21 mouse cellular contexts compared by ENCODE assay signal in the genomic region with DNA sequence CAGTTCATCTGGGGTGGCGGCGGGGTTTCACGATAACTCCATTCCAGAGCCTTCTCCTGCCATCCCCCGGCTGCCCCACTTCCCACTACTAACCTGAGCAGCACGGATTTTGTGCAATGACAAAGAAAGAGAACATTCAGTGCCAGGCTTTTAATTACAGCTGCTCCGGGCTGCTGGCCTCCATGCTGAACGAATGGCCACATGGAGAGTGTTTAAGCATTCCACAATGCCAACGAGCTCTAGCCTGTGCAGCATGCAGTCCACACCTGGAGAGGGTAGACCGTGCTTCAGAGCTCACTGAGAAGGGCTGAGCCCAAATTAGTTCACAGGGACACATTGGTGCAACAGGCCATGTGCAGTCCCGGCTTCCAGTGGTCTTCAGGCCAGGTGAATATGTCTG. TPM values are rescaled to one million over a fixed set of nuclear protein-coding genes. Genes with fewer than 3 reads are reported as not detected.
DNase-seq lines count a peak whose midpoint lies in the region; ATAC-seq and TF ChIP-seq lines count a peak whose summit lies in the region.
"Had no signal": no experiment of that assay in that cellular context is flagged by ENCODE, and none has a peak within 500 bp of the region (broad histone marks: within the 10 kb centered on the region; RNA-seq: fewer than 3 reads in every experiment).

No protein-coding gene starts in this region.

- H3K4me1 ChIP-seq in hindbrain, embryonic 16.5 days (ENCODE audit: control insufficient read depth, insufficient read depth, low read depth, low read length), result no peaks in the 10 kb centered on the region
- H3K4me1 ChIP-seq in hindbrain, embryonic 10.5 days (replicated peaks), result peaks cover 31% of the 10 kb centered on the region
- H3K4me1 ChIP-seq: forebrain, embryonic 15.5 days; midbrain, embryonic 12.5 days had no signal

- H3K9me3 ChIP-seq in hindbrain, embryonic 16.5 days (ENCODE audit: control insufficient read depth, low read length), result no peaks in the 10 kb centered on the region
- no peaks in the 10 kb centered on the region for H3K9me3 ChIP-seq in hindbrain, embryonic 10.5 days
- H3K9me3 ChIP-seq: embryonic facial prominence, embryonic 10.5 days; forebrain, embryonic 15.5 days; heart, embryonic 12.5 days; midbrain, embryonic 12.5 days had no signal

- H3K27ac ChIP-seq in hindbrain, embryonic 16.5 days (ENCODE audit: low read depth, low read length), result 0 out of 2 replicates have a peak overlapping the region, but pooled peaks have one; percentile 29
- H3K27ac ChIP-seq in hindbrain, embryonic 10.5 days, result no peak overlapping the region
- H3K27ac ChIP-seq: embryonic facial prominence, embryonic 10.5 days; forebrain, embryonic 15.5 days; midbrain, embryonic 12.5 days had no signal

- peaks cover 18% of the 10 kb centered on the region for H3K36me3 ChIP-seq in hindbrain, embryonic 16.5 days (ENCODE audit: control insufficient read depth, insufficient read depth, low read length)
- peaks cover 35% of the 10 kb centered on the region for H3K36me3 ChIP-seq in hindbrain, embryonic 10.5 days

- in situ Hi-C loops in Patski (cut with MboI; ENCODE audit: low pct_unique_long_range_greater_than_20kb), result no loop called here

- H3K4me3 ChIP-seq in hindbrain, embryonic 16.5 days (ENCODE audit: low read length), result no peak overlapping the region
- H3K4me3 ChIP-seq in hindbrain, embryonic 10.5 days, result no peak overlapping the region
- H3K4me3 ChIP-seq: embryonic facial prominence, embryonic 10.5 days; forebrain, embryonic 15.5 days; heart, embryonic 12.5 days; midbrain, embryonic 12.5 days had no signal

- 68% methylated on average over 10 of the region's 10 CpGs for WGBS in hindbrain, embryonic 16.5 days
- WGBS in hindbrain, embryonic 10.5 days, result 79% methylated on average over 10 of the region's 10 CpGs

- H3K4me2 ChIP-seq in hindbrain, embryonic 16.5 days (ENCODE audit: low read length), result no peak overlapping the region
- H3K4me2 ChIP-seq: forebrain, embryonic 15.5 days; heart, embryonic 12.5 days; midbrain, embryonic 12.5 days had no signal

- CTCF ChIA-PET in Patski (lab: Charles Lee), result interaction anchor here (0.8 kb wide), 1 partner anchor 18 kb away, joined by 3 read pairs; no protein-coding TSS in a partner anchor

- TF ChIP-seq CTCF in Patski (IDR thresholded peaks at IDR 0.05), result no peak

- H3K9ac ChIP-seq in hindbrain, embryonic 16.5 days (ENCODE audit: low read depth, low read length), result no peak overlapping the region
- H3K9ac ChIP-seq: forebrain, embryonic 15.5 days; heart, embryonic 12.5 days; midbrain, embryonic 12.5 days had no signal

- no peaks in the 10 kb centered on the region for H3K27me3 ChIP-seq in hindbrain, embryonic 16.5 days (replicated peaks; ENCODE audit: control insufficient read depth, insufficient read depth, low read length)
- peaks cover 5% of the 10 kb centered on the region; the same call in 1 of the 2 replicates for H3K27me3 ChIP-seq in hindbrain, embryonic 10.5 days (ENCODE audit: insufficient read depth, poor library complexity, severe bottlenecking)
- no peaks in the 10 kb centered on the region for H3K27me3 ChIP-seq in Patski
- H3K27me3 ChIP-seq: forebrain, embryonic 15.5 days had no signal

- POLR2A ChIA-PET in Patski (lab: Charles Lee), result interaction anchor here (0.7 to 1.1 kb wide), 2 partner anchors 18 to 41 kb away, joined by 3 read pairs; no protein-coding TSS in a partner anchor

- DNase-seq in hindbrain, embryonic 10.5 days (ENCODE audit: low spot score), result no peak
- DNase-seq in Patski (ENCODE audit: low read depth, low spot score), result no peak
- peak; percentile 42 to 62 for DNase-seq in kidney, adult 8-10 months
- DNase-seq in kidney, postnatal 25 days, result peak; percentile 29 to 82
- DNase-seq in left cerebral cortex, adult 8-10 months (ENCODE audit: low spot score in 2 of 2), result no peak
- no peak for DNase-seq in spleen, postnatal 10 days (ENCODE audit: low spot score in 2 of 2)
- DNase-seq: cerebellum, adult 9-11 months; gastrocnemius, postnatal 14 days; heart, adult 18-20 months; heart, postnatal 10 days; thymus, postnatal 14 days had no signal

- no peak for ATAC-seq in hindbrain, embryonic 16.5 days
- ATAC-seq in Patski, result peak; percentile 53
- ATAC-seq in frontal cortex, adult (ENCODE audit: low TSS enrichment), result no peak
- ATAC-seq: forebrain, embryonic 15.5 days had no signal

RNA-seq across cellular contexts. Expression of gene Hcrtr1, which starts 9.1 kb away (rescaled TPM):
- polyA plus RNA-seq in hindbrain, embryonic 16.5 days (2015; fragmentation: Nextera tagmentation; extraction: Ambion mirVana), result 5.7 and 8.6 TPM in 2 replicates
- 0.81 and 0.85 TPM in 2 replicates for polyA plus RNA-seq in hindbrain, embryonic 10.5 days (2016; fragmentation: Nextera tagmentation; extraction: Ambion mirVana)
- 0.23 TPM for polyA plus RNA-seq in Patski (2021)
- 1 to 10 TPM; 1.4 to 2.0 (median 1.9) TPM for total RNA-seq in left cerebral cortex, adult 8-10 months (2022)
- total RNA-seq: common myeloid progenitor, adult 5-6 weeks; gastrocnemius, postnatal 14 days; heart, adult 18-20 months; heart, postnatal 10 days; liver, adult 2 months; monocyte, adult 5-6 weeks; neutrophil, adult 5-6 weeks had no signal
- polyA plus RNA-seq: heart, embryonic 12.5 days had no signal

RNA-seq across cellular contexts. Expression of gene Pef1, which starts 27.7 kb away (rescaled TPM):
- polyA plus RNA-seq in hindbrain, embryonic 16.5 days (2015; fragmentation: Nextera tagmentation; extraction: Ambion mirVana), result 69.0 and 71.3 TPM in 2 replicates
- polyA plus RNA-seq in hindbrain, embryonic 10.5 days (2016; fragmentation: Nextera tagmentation; extraction: Ambion mirVana), result 76.3 and 83.5 TPM in 2 replicates
- 63.2 TPM for polyA plus RNA-seq in Patski (2021)
- total RNA-seq in left cerebral cortex, adult 8-10 months (2022), result 10 to 100 TPM; 72.9 to 80.6 (median 76.1) TPM

RNA-seq across cellular contexts. Expression of gene Tinagl1, which starts 44.8 kb away (rescaled TPM):
- polyA plus RNA-seq in hindbrain, embryonic 16.5 days (2015; fragmentation: Nextera tagmentation; extraction: Ambion mirVana), result 10.0 and 12.5 TPM in 2 replicates
- 11.6 and 15.1 TPM in 2 replicates for polyA plus RNA-seq in hindbrain, embryonic 10.5 days (2016; fragmentation: Nextera tagmentation; extraction: Ambion mirVana)
- 506 TPM for polyA plus RNA-seq in Patski (2021)
- total RNA-seq in left cerebral cortex, adult 8-10 months (2022), result 10 to 100 TPM in 1 of 4 experiments, 1 to 10 TPM in 3; 7.7 to 10.5 (median 9.0) TPM
- total RNA-seq: monocyte, adult 5-6 weeks had no signal

Comparison
In these comparisons a context has a peak if more than half of its experiments do, and no peak if none do; other contexts are left out.
1. DNase-seq: peak in kidney, adult 8-10 months (2 of 2) and kidney, postnatal 25 days (2 of 2); none in hindbrain, embryonic 10.5 days (single experiment), Patski (single experiment), left cerebral cortex, adult 8-10 months (0 of 2) and spleen, postnatal 10 days (0 of 2).
2. RNA of gene Tinagl1, which starts 44.8 kb away (polyA plus RNA-seq): 506 TPM in Patski (single experiment); 11.6 to 15.1 TPM in hindbrain, embryonic 10.5 days and 10.0 to 12.5 TPM in hindbrain, embryonic 16.5 days; every median in the first group is over 10 times any median in the second.